Mouse (Mus musculus) midbrain, embryonic 12.5 days (tissue): ENCODE data around the gene Kiz. TPM values are rescaled to one million over a fixed set of nuclear protein-coding genes. Genes with fewer than 3 reads are reported as not detected.

Experiments used
- ATAC-seq: fragments of 200-750 bp; cut with Nextera tagmentation; 2 replicates; pipeline ENCODE4 v1.8.0; 2017; ENCODE audit warnings: low read depth, moderate TSS enrichment, moderate library complexity; ENCODE audit not compliant: low FRiP score
- H3K27ac ChIP-seq: fragments of 300-500 bp; sonication (generic); replicated peaks from 2 replicates; pipeline ENCODE4 v1.5.1; 2016; ENCODE audit warnings: mild to moderate bottlenecking
- H3K27me3 ChIP-seq: fragments of 300-500 bp; sonication (generic); 2 replicates; pipeline ENCODE4 v1.6.1; 2016; ENCODE audit warnings: mild to moderate bottlenecking
- H3K36me3 ChIP-seq: fragments of 300-500 bp; sonication (generic); 2 replicates; pipeline ENCODE4 v1.6.1; 2016
- H3K4me1 ChIP-seq: fragments of 300-500 bp; sonication (generic); 2 replicates; pipeline ENCODE4 v1.6.1; 2016
- H3K4me2 ChIP-seq: fragments of 300-500 bp; sonication (generic); replicated peaks from 2 replicates; pipeline ENCODE4 v1.6.1; 2016; ENCODE audit warnings: mild to moderate bottlenecking, moderate library complexity
- H3K4me3 ChIP-seq: fragments of 300-500 bp; sonication (generic); 2 replicates; pipeline ENCODE4 v1.5.1; 2016; ENCODE audit warnings: mild to moderate bottlenecking
- H3K9ac ChIP-seq: fragments of 300-500 bp; sonication (generic); replicated peaks from 2 replicates; pipeline ENCODE4 v1.6.1; 2016; ENCODE audit warnings: mild to moderate bottlenecking, moderate library complexity
- H3K9me3 ChIP-seq: fragments of 300-500 bp; sonication (generic); 2 replicates; pipeline ENCODE4 v1.6.1; 2016; ENCODE audit warnings: mild to moderate bottlenecking
- WGBS: fragments of 180-500 bp; shearing (Covaris S2); methylation state at CpG from one replicate; pipeline ENCODE4 v1.1.7; 2016; 5-methylcytosine and 5-hydroxymethylcytosine counted together
- polyA plus RNA-seq: library from polyadenylated mRNA; unstranded; fragments of >200 nt; fragmentation: Nextera tagmentation; extraction: Ambion mirVana; gene quantifications from 2 replicates; pipeline ENCODE4 v1.2.1, GENCODE M21; 2016

The Kiz gene
- polyA plus RNA-seq, 1 experiment from 2014 or later: 33.3 TPM

DNA sequence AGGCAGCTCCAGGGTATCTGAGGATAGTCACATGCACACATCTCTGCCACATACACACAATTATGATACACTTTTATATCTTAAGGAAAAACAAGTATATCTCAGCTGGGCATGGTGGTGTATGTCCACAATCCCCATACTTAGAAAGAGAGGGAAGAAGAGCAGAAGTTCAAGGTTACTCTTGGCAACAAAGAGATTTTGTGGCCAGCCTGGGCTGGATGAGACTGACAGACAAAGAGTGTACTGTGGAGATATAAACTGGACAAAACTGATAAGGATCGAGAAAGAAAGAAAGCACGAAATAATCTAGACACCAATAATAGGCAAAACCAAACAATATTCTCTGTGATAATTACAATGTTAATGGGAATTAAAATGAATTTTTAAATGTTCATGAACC lies 151.6 kb downstream of the Kiz start:
- H3K4me1 ChIP-seq: peaks cover 9% of the 10 kb centered on the region
- no peak overlapping the region for H3K9ac ChIP-seq
- H3K27ac ChIP-seq: no peak overlapping the region
- no peaks in the 10 kb centered on the region for H3K27me3 ChIP-seq
- H3K4me3 ChIP-seq: no peak overlapping the region
- H3K36me3 ChIP-seq: no peaks in the 10 kb centered on the region; the same call in 1 of the 2 replicates
- no peak for ATAC-seq
- 93% methylated on average over 2 of the region's 2 CpGs for WGBS
- no peaks in the 10 kb centered on the region for H3K9me3 ChIP-seq
- no peak overlapping the region for H3K4me2 ChIP-seq

DNA sequence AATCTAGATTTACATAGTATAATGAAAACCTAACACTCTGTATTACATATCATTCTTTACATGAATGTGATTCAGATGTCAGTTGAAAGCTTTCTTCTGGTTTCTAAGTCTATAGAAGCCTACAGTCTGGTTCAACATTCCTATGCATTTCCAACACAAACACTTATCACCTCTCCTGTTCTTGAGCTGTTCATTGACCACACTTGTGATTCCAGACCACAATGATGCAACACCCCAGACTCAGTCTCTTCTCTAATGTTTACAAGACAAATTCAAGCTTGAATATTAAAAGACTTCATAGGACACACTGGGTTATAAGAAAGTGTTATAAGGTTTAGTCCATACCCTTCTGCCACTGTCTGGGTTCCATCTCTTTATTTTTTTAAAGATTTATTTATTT lies 153.4 kb downstream of the Kiz start:
- Histone ChIP-seq H3K9me3 (no peaks in the 10 kb centered on the region), H3K4me3 (no peak overlapping the region), H3K4me1 (peaks cover 11% of the 10 kb centered on the region), H3K4me2 (no peak overlapping the region), H3K27me3 (no peaks in the 10 kb centered on the region), H3K36me3 (no peaks in the 10 kb centered on the region; the same call in 1 of the 2 replicates), H3K27ac (no peak overlapping the region), H3K9ac (no peak overlapping the region)
- no peak for ATAC-seq

GRCm38 (mm10) chr2:147010141-147010540 lies 154.5 kb downstream of the Kiz start:
- no peaks in the 10 kb centered on the region for H3K9me3 ChIP-seq
- H3K4me2 ChIP-seq: no peak overlapping the region
- H3K36me3 ChIP-seq: no peaks in the 10 kb centered on the region; the same call in 1 of the 2 replicates
- H3K4me1 ChIP-seq: peaks cover 21% of the 10 kb centered on the region
- no peak overlapping the region for H3K9ac ChIP-seq
- no peak overlapping the region for H3K27ac ChIP-seq
- WGBS: 96% methylated on average over 4 of the region's 4 CpGs
- ATAC-seq: no peak
- H3K27me3 ChIP-seq: no peaks in the 10 kb centered on the region
- no peak overlapping the region for H3K4me3 ChIP-seq

- Histone ChIP-seq H3K4me1 (peaks cover 26% of the 10 kb centered on the region), H3K9me3 (no peaks in the 10 kb centered on the region), H3K27me3 (no peaks in the 10 kb centered on the region), H3K4me3 (no peak overlapping the region), H3K36me3 (no peaks in the 10 kb centered on the region; the same call in 1 of the 2 replicates), H3K4me2 (no peak overlapping the region), H3K27ac (no peak overlapping the region), H3K9ac (no peak overlapping the region)
- WGBS: 94% methylated on average over 9 of the region's 9 CpGs
- ATAC-seq: no peak
Measured at GRCm38 (mm10) chr2:147010952-147011351, 155.3 kb downstream of the Kiz start.

DNA sequence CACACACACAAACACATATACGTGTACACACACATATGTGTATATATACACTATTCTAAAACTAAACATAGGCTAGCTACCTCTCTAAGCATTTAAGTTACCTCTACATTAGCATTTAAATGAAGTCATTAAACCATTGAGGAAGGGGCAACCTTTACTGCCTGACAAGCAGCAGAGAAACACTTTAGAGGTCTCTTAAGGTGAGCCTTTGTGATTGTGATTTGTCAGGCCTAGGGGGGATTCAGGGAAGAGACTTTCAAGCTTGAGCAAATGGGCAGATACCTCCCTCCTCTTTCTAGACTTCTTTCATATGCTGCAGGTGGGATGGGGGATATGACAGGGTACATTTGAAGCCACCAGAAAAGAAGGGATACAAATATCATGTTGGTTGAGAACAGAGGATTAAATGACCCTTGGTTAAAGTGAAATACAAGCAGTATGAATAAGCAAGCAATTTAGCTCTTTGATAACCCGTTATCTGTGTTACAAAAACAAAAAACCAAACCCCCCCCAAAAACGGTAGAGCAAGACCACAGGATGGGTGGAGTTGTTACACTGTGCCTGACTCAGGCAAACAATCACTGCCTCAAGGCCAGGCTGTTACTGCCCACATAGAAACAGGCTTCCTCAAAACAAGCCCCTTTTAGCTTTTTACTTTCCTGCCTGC lies 155.9 kb downstream of the Kiz start:
- Histone ChIP-seq H3K27me3 (no peaks in the 10 kb centered on the region), H3K9ac (peak overlapping the region; percentile 85), H3K4me3 (peak overlapping the region; percentile 89), H3K27ac (no peak overlapping the region), H3K4me2 (peak overlapping the region; percentile 63), H3K9me3 (no peaks in the 10 kb centered on the region), H3K4me1 (peaks cover 26% of the 10 kb centered on the region), H3K36me3 (no peaks in the 10 kb centered on the region; the same call in 1 of the 2 replicates)
- 89% methylated on average over 3 of the region's 3 CpGs for WGBS
- ATAC-seq: no peak

GRCm38 (mm10) chr2:147012141-147012622 lies 156.5 kb downstream of the Kiz start:
- Histone ChIP-seq H3K4me3 (peak overlapping the region; percentile 89), H3K9ac (peak overlapping the region; percentile 85), H3K36me3 (no peaks in the 10 kb centered on the region; the same call in 1 of the 2 replicates), H3K9me3 (no peaks in the 10 kb centered on the region), H3K4me2 (peak overlapping the region; percentile 63), H3K27ac (peak overlapping the region; percentile 98), H3K4me1 (peaks cover 26% of the 10 kb centered on the region), H3K27me3 (no peaks in the 10 kb centered on the region)
- no peak for ATAC-seq
- WGBS: 51% methylated on average over 7 of the region's 7 CpGs

- ATAC-seq: peak; percentile 96
- no peaks in the 10 kb centered on the region for H3K9me3 ChIP-seq
- H3K27me3 ChIP-seq: no peaks in the 10 kb centered on the region
- H3K4me1 ChIP-seq: peaks cover 26% of the 10 kb centered on the region
- WGBS: under 1% methylated on average over 37 of the region's 37 CpGs
- H3K4me3 ChIP-seq: peak within 1 kb of the TSS; percentile 89
- H3K4me2 ChIP-seq: peak within 1 kb of the TSS; percentile 63
- peak within 1 kb of the TSS; percentile 98 for H3K27ac ChIP-seq
- peak within 1 kb of the TSS; percentile 85 for H3K9ac ChIP-seq
- no peaks in the 10 kb centered on the region; the same call in 1 of the 2 replicates for H3K36me3 ChIP-seq
Measured at GRCm38 (mm10) chr2:147012623-147013184, 157.0 kb downstream of the Kiz start, which contains the start of gene Xrn2. Gene Xrn2 (plus strand): TSS chr2:147012996.

- under 1% methylated on average over 51 of the region's 59 CpGs for WGBS
- no peaks in the 10 kb centered on the region for H3K9me3 ChIP-seq
- H3K4me1 ChIP-seq: peaks cover 26% of the 10 kb centered on the region
- H3K27ac ChIP-seq: peak overlapping the region; percentile 98
- H3K4me3 ChIP-seq: peak overlapping the region; percentile 89
- H3K4me2 ChIP-seq: peak overlapping the region; percentile 63
- ATAC-seq: peak; percentile 96
- no peaks in the 10 kb centered on the region; the same call in 1 of the 2 replicates for H3K36me3 ChIP-seq
- peak overlapping the region; percentile 85 for H3K9ac ChIP-seq
- H3K27me3 ChIP-seq: no peaks in the 10 kb centered on the region
Measured at GRCm38 (mm10) chr2:147013194-147013969, 157.7 kb downstream of the Kiz start.

DNA sequence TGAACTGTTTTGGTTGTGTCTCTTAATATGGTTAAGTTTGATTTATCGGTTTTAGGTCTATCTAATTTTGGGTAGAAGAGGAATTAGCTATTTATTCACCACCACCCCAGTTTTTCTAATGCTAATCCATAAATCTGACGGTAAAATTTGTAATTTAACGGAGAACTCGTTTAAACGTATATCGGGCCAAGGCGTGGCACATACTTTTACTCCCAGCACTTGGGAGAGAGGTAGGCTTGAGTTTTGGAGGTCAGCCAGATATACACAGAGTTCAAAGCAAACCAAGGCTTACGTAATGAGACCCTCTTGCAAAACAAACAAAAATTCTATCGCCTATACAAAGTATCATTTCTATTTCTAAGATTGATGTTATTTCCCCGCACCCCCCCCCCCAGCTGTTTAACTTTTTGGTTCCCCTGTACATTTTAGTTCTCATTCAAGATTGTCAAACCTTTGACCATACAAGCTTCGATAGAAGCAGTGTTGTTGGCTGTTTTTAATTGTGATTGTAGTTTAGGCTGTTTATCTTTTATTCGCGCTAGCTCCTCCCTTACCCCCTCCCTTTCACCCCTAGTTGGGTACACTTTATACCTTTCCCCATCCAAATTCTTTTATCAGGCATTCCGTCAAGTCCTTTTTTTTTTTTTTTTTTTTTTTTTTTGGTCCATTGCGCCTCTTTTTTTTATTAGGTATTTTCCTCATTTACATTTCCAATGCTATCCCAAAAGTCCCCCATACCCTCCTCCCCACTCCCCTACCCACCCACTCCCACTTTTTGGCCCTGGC lies 158.6 kb downstream of the Kiz start:
- H3K27ac ChIP-seq: no peak overlapping the region; the same call in 1 of the 2 replicates

More for the DNA sequence above, 158.6 kb downstream of the Kiz start:
- peak overlapping the region; percentile 63 for H3K4me2 ChIP-seq
- ATAC-seq: no peak
- H3K36me3 ChIP-seq: no peaks in the 10 kb centered on the region; the same call in 1 of the 2 replicates
- H3K4me1 ChIP-seq: peaks cover 26% of the 10 kb centered on the region
- peak overlapping the region; percentile 89 for H3K4me3 ChIP-seq
- WGBS: 30% methylated on average over 14 of the region's 15 CpGs
- H3K27me3 ChIP-seq: no peaks in the 10 kb centered on the region
- peak overlapping the region; percentile 85 for H3K9ac ChIP-seq
- no peaks in the 10 kb centered on the region for H3K9me3 ChIP-seq
